Mouse (Mus musculus) liver, embryonic 15.5 days (tissue): ENCODE data around the gene Sdf4. TPM values are rescaled to one million over a fixed set of nuclear protein-coding genes. Genes with fewer than 3 reads are reported as not detected.

Experiments
- ATAC-seq: fragments of 200-750 bp; cut with Nextera tagmentation; 2 replicates; pipeline ENCODE4 v1.8.0; 2017; ENCODE audit warnings: moderate number of reproducible peaks, mild to moderate bottlenecking, moderate library complexity; ENCODE audit not compliant: insufficient read depth
- H3K27ac ChIP-seq: fragments of 300-500 bp; sonication (generic); replicated peaks from 2 replicates; pipeline ENCODE4 v1.5.1; 2015; ENCODE audit warnings: mild to moderate bottlenecking, inconsistent platforms
- H3K27me3 ChIP-seq: fragments of 300-500 bp; sonication (generic); 2 replicates; pipeline ENCODE4 v1.6.1; 2015; ENCODE audit warnings: mild to moderate bottlenecking, inconsistent platforms
- H3K36me3 ChIP-seq: fragments of 300-500 bp; sonication (generic); replicated peaks from 2 replicates; pipeline ENCODE4 v1.6.1; 2015; ENCODE audit warnings: moderate library complexity, mild to moderate bottlenecking, inconsistent platforms
- H3K4me1 ChIP-seq: fragments of 300-500 bp; sonication (generic); replicated peaks from 2 replicates; pipeline ENCODE4 v1.6.1; 2015; ENCODE audit warnings: inconsistent platforms
- H3K4me2 ChIP-seq: fragments of 300-500 bp; sonication (generic); 2 replicates; pipeline ENCODE4 v1.6.1; 2015; ENCODE audit warnings: moderate library complexity, mild to moderate bottlenecking, inconsistent platforms
- H3K4me3 ChIP-seq: fragments of 300-500 bp; sonication (generic); replicated peaks from 2 replicates; pipeline ENCODE4 v1.5.1; 2015; ENCODE audit warnings: mild to moderate bottlenecking, inconsistent platforms
- H3K9ac ChIP-seq: fragments of 300-500 bp; sonication (generic); 2 replicates; pipeline ENCODE4 v1.6.1; 2015; ENCODE audit warnings: moderate library complexity, mild to moderate bottlenecking, inconsistent platforms
- H3K9me3 ChIP-seq: fragments of 300-500 bp; sonication (generic); replicated peaks from 2 replicates; pipeline ENCODE4 v1.6.1; 2016; ENCODE audit warnings: inconsistent platforms
- WGBS: fragments of 180-500 bp; shearing (Covaris S2); methylation state at CpG from one replicate; pipeline ENCODE4 v1.1.7; 2015; ENCODE audit warnings: mixed read lengths; ENCODE audit not compliant: insufficient replicate concordance; 5-methylcytosine and 5-hydroxymethylcytosine counted together
- polyA plus RNA-seq: library from polyadenylated mRNA; unstranded; fragments of >200 nt; fragmentation: Nextera tagmentation; extraction: Ambion mirVana; gene quantifications from 2 replicates; pipeline ENCODE4 v1.2.1, GENCODE M21; 2015

The Sdf4 gene
- polyA plus RNA-seq, 1 experiment from 2014 or later: 77.0 TPM

DNA sequence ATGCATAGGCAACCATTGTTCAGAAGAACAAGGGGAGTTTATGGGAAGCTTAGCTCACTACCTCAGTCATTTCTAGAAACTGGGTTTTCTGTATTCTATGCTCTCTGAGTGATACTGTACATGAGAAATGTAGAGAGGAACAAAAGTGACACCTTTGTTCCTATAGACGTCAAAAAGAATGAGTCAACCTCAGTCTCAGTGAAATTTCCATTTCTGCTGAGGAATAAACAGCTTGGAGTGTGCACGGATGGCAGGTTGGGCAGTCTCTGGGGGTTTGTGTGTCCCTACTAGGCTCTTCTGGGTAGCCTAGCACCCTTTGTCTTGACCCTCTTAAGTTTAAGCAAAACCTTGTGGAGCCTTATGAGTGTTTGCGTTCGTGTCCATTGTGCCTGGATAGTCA is 15.7 kb downstream of the Sdf4 start:
- H3K9ac ChIP-seq: no peak overlapping the region
- no peaks in the 10 kb centered on the region for H3K9me3 ChIP-seq
- H3K4me1 ChIP-seq: no peaks in the 10 kb centered on the region
- no peak overlapping the region for H3K4me2 ChIP-seq
- H3K4me3 ChIP-seq: no peak overlapping the region
- H3K27me3 ChIP-seq: no peaks in the 10 kb centered on the region
- H3K27ac ChIP-seq: no peak overlapping the region
- no peak for ATAC-seq
- H3K36me3 ChIP-seq: peaks cover 95% of the 10 kb centered on the region
- 80% methylated on average over 4 of the region's 4 CpGs for WGBS

GRCm38 (mm10) chr4:156013637-156014036 is 21.0 kb downstream of the Sdf4 start, which contains the start of gene Tnfrsf4:
Tnfrsf4 (plus strand) TSS chr4:156013843.
- Histone ChIP-seq H3K4me1 (no peaks in the 10 kb centered on the region), H3K36me3 (peaks cover 66% of the 10 kb centered on the region), H3K27ac (no peak within 1 kb of the TSS), H3K9ac (no peak within 1 kb of the TSS), H3K9me3 (no peaks in the 10 kb centered on the region), H3K27me3 (no peaks in the 10 kb centered on the region), H3K4me3 (no peak within 1 kb of the TSS), H3K4me2 (no peak within 1 kb of the TSS)
- ATAC-seq: no peak
- 69% methylated on average over 8 of the region's 8 CpGs for WGBS

GRCm38 (mm10) chr4:156014436-156014835 is 21.8 kb downstream of the Sdf4 start:
- WGBS: 75% methylated on average over 2 of the region's 2 CpGs

GRCm38 (mm10) chr4:156019771-156020170 is 27.1 kb downstream of the Sdf4 start:
- no peaks in the 10 kb centered on the region for H3K9me3 ChIP-seq
- H3K27ac ChIP-seq: no peak overlapping the region
- ATAC-seq: no peak
- H3K4me3 ChIP-seq: no peak overlapping the region
- no peaks in the 10 kb centered on the region for H3K27me3 ChIP-seq
- no peaks in the 10 kb centered on the region for H3K4me1 ChIP-seq
- no peak overlapping the region for H3K9ac ChIP-seq
- H3K36me3 ChIP-seq: peaks cover 11% of the 10 kb centered on the region; the same call in 1 of the 2 replicates
- 76% methylated on average over 12 of the region's 12 CpGs for WGBS
- H3K4me2 ChIP-seq: no peak overlapping the region

More at GRCm38 (mm10) chr4:156014436-156014835, 21.8 kb downstream of the Sdf4 start:
- ATAC-seq: no peak
- Histone ChIP-seq H3K36me3 (peaks cover 58% of the 10 kb centered on the region), H3K4me2 (no peak overlapping the region), H3K27me3 (no peaks in the 10 kb centered on the region), H3K4me3 (no peak overlapping the region), H3K9ac (no peak overlapping the region), H3K9me3 (no peaks in the 10 kb centered on the region), H3K4me1 (no peaks in the 10 kb centered on the region), H3K27ac (no peak overlapping the region)

- Histone ChIP-seq H3K4me3 (no peak overlapping the region), H3K9me3 (no peaks in the 10 kb centered on the region), H3K4me2 (no peak overlapping the region), H3K36me3 (0 out of 2 replicates have a peak, but pooled peaks cover 1% of the 10 kb centered on the region), H3K27ac (no peak overlapping the region), H3K27me3 (no peaks in the 10 kb centered on the region), H3K4me1 (0 out of 2 replicates have a peak, but pooled peaks cover 7% of the 10 kb centered on the region), H3K9ac (no peak overlapping the region)
- WGBS: 42% methylated on average over 3 of the region's 3 CpGs
- ATAC-seq: no peak
Observed at GRCm38 (mm10) chr4:156021381-156021780, 28.7 kb downstream of the Sdf4 start.

DNA sequence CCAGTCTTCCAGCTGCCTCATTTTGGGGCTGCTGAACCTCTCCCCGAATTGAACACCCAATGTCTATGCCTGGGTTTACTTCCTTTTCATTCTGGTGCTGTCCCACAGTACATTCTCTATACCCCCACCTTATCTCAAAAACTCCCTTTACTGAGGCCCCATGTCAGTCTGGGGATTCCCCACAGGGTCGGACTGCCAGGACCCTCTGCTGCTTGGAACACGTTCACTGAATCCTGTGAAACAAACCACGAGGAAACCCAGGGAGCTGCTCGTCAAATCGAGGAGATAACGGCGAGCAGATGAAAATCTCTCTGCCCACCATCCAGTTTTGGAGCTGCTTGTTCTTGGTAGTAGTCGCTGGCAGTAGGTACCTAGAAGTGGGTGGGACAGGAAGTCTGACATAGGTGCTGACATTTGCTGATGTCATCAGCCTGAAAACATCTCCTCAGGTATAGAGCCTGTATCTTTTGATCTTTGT is 29.3 kb downstream of the Sdf4 start:
- no peak for ATAC-seq

DNA sequence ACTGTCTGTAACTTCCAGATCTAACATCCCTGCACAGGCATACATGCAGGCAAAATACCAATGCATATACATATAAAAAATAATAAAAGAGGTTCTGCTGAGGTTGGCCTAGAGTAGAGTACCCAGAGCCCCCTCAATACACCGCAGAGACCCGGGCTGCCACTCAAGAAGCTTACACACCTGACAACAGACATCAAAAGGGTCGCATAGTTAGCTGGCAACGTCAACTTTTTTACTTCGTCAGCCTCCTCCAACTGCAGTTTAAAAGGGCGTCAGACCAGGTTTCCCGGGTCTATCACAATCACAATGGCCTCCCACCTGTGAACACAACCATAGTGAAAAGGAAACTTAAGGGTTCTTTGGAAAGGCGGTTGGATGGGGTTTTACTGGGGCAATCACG is 30.8 kb downstream of the Sdf4 start:
- H3K36me3 ChIP-seq: no peaks in the 10 kb centered on the region
- 74% methylated on average over 9 of the region's 9 CpGs for WGBS
- no peak for ATAC-seq
- no peak overlapping the region for H3K4me3 ChIP-seq
- H3K4me2 ChIP-seq: no peak overlapping the region
- H3K9me3 ChIP-seq: no peaks in the 10 kb centered on the region
- H3K9ac ChIP-seq: no peak overlapping the region
- H3K4me1 ChIP-seq: 0 out of 2 replicates have a peak, but pooled peaks cover 7% of the 10 kb centered on the region
- no peak overlapping the region for H3K27ac ChIP-seq
- no peaks in the 10 kb centered on the region for H3K27me3 ChIP-seq

More for the DNA sequence above, 29.3 kb downstream of the Sdf4 start:
- Histone ChIP-seq H3K4me1 (0 out of 2 replicates have a peak, but pooled peaks cover 7% of the 10 kb centered on the region), H3K9me3 (no peaks in the 10 kb centered on the region), H3K36me3 (no peaks in the 10 kb centered on the region), H3K4me3 (no peak overlapping the region), H3K27me3 (no peaks in the 10 kb centered on the region), H3K9ac (no peak overlapping the region), H3K27ac (no peak overlapping the region), H3K4me2 (no peak overlapping the region)
- WGBS: 28% methylated on average over 9 of the region's 9 CpGs

GRCm38 (mm10) chr4:156024184-156024583 is 31.5 kb downstream of the Sdf4 start:
- Histone ChIP-seq H3K9ac (no peak overlapping the region), H3K27me3 (no peaks in the 10 kb centered on the region), H3K4me1 (0 out of 2 replicates have a peak, but pooled peaks cover 7% of the 10 kb centered on the region), H3K27ac (no peak overlapping the region), H3K9me3 (no peaks in the 10 kb centered on the region), H3K4me3 (no peak overlapping the region), H3K4me2 (no peak overlapping the region), H3K36me3 (0 out of 2 replicates have a peak, but pooled peaks cover under 1% of the 10 kb centered on the region)
- 75% methylated on average over 7 of the region's 7 CpGs for WGBS
- ATAC-seq: no peak

GRCm38 (mm10) chr4:156026013-156026412 is 33.3 kb downstream of the Sdf4 start, which contains the start of gene Tnfrsf18:
Tnfrsf18 (plus strand) TSS chr4:156026164.
- H3K27ac ChIP-seq: no peak within 1 kb of the TSS
- H3K4me3 ChIP-seq: no peak within 1 kb of the TSS
- H3K9me3 ChIP-seq: no peaks in the 10 kb centered on the region
- 32% methylated on average over 4 of the region's 4 CpGs for WGBS
- no peak within 1 kb of the TSS for H3K4me2 ChIP-seq
- H3K36me3 ChIP-seq: 0 out of 2 replicates have a peak, but pooled peaks cover 6% of the 10 kb centered on the region
- H3K4me1 ChIP-seq: peaks cover 13% of the 10 kb centered on the region
- H3K9ac ChIP-seq: no peak within 1 kb of the TSS
- no peaks in the 10 kb centered on the region for H3K27me3 ChIP-seq
- ATAC-seq: no peak

GRCm38 (mm10) chr4:156028580-156028979 is 35.9 kb downstream of the Sdf4 start:
- no peak overlapping the region for H3K4me2 ChIP-seq
- no peak overlapping the region for H3K9ac ChIP-seq
- 0 out of 2 replicates have a peak, but pooled peaks cover 6% of the 10 kb centered on the region for H3K36me3 ChIP-seq
- 0 out of 2 replicates have a peak, but pooled peaks cover under 1% of the 10 kb centered on the region for H3K27me3 ChIP-seq
- no peak for ATAC-seq
- WGBS: 81% methylated on average over 7 of the region's 7 CpGs
- no peak overlapping the region for H3K27ac ChIP-seq
- H3K9me3 ChIP-seq: no peaks in the 10 kb centered on the region
- no peak overlapping the region for H3K4me3 ChIP-seq
- peaks cover 34% of the 10 kb centered on the region for H3K4me1 ChIP-seq

DNA sequence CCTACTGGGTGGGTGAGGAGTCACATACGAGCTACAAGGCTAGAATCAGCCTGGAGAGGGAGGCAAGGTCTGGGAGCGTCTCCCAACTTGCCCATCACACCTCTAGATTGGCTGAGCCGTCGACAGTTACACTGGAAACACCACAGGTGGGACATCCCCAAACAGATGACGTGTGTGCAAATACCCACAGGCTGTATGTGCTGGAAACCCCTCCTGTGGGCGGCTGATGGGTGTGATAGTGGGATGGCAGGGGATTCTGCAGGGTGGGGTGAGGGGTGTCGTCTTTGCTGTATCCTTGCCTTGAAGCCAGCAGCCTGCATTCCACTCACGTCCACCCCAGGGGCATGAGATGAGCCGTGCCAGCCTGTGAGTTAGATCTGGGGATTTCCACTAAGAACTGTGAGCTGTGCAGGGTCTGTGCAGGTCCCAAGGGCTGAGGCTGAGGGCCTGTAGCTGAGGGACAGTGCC is 38.0 kb downstream of the Sdf4 start:
- no peak for ATAC-seq
- 53% methylated on average over 9 of the region's 9 CpGs for WGBS
- Histone ChIP-seq H3K4me3 (peak overlapping the region; percentile 52), H3K9ac (peak overlapping the region; percentile 27; the same call in 1 of the 2 replicates), H3K27ac (no peak overlapping the region), H3K27me3 (peaks cover 21% of the 10 kb centered on the region), H3K9me3 (no peaks in the 10 kb centered on the region), H3K36me3 (0 out of 2 replicates have a peak, but pooled peaks cover 6% of the 10 kb centered on the region), H3K4me1 (peaks cover 34% of the 10 kb centered on the region), H3K4me2 (peak overlapping the region; percentile 66)
